Mouse (Mus musculus) embryo, embryonic 10 days (tissue): ENCODE measurements around the gene Commd2.
A peak's percentile ranks its signal among the peaks of the same experiment; 100 is the strongest.

Source experiments
- DNase-seq: peaks from one replicate; pipeline ENCODE4 v3.0.0-alpha.2; 2015; ENCODE audit warnings: low spot score

Gene Commd2

DNA sequence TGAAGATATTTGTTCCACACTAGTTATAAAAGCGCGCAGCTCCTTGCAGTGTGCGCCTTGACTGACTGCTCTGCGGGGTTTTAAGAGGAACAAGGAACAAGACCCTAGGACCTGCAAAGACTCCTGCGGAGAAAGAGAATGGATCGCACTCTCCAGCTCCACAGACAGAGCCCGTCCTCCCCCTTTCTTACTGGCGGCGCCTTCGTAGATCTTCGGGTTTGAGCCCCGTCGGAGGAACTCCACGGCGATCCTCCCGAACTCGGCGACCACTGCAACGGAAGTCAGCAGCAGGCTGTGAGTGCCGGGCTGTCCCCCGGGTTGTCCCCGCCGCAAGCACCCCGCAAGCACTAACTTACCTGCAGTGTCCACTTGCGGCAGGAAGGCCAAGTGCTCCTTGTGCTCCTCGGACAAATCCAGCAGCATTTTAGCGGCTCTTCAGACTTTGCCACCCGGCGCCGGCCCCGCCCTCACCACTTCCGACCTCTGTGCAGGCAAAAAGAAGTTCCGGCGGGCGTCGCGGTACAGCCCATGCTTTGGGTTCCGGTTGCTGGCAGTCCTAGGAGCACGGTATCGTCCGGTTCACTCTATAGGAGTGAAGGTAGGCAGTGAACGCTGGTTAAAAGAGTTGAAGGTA is at the start of gene Commd2:
Commd2 (minus strand) TSS at position 485 of the 634 bp plus-strand sequence.
- DNase-seq, result peak; percentile 92

DNA sequence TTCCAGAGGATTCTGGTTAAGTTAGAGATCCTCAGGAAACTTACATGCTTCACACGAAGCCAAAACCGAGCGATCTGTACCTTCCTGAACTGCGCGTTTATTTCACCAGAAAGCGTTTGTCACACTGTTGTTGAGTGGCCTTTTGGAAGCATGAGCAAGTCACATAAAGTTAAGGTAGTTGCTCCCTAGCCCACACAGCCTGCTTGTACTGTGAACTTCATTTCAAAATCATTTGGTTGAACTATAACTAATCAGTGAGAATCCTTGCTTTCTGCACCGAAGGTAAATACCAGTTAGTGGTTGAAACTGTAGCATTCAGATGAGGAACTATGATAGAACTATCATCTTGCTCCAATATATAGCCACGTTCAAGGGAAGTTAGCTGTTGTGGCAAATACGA is 45.3 kb upstream of the Commd2 start:
- no peak for DNase-seq

DNA sequence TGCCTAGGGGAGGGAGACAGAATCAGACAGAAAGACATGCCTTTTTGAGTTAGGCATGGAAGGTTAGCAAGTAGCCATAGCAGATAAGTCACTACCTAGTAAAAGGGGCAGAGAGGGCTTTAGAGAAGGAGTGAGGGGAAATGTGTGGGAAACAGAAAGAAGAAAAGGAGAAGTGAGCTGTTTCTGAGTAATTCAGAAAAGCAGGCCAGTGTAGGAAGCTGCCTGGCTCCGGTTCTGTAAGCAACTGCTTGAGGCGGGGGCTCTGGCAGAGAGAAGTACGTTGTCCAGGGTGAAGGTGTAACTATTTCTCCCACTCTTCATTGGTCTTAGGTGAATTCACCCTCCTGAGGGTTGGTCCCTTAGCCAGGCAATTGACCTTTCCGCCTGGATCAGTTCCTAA is 44.7 kb upstream of the Commd2 start:
- no peak for DNase-seq

DNA sequence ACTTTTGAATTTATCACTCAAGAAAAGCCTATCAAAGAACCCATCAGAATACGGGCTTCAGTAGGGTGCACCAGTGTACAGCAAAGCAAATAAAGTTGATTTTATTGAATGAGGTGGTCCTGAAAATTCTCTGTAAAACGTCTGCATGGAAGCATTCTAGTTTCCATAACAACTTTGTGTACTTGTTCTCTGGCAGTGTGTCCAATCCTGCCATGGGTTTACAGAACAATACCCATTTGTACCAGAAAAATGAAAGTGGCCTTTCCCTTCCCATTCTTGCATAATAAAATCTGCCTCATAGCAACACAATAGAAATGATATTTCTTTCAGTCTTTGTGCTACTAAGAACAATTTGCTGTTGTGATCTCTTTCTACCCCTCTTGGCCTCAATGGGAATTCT is 41.2 kb upstream of the Commd2 start, which contains the start of gene Ankub1:
Ankub1 (minus strand) TSS at position 81 of the 400 bp plus-strand sequence.
- no peak for DNase-seq

DNA sequence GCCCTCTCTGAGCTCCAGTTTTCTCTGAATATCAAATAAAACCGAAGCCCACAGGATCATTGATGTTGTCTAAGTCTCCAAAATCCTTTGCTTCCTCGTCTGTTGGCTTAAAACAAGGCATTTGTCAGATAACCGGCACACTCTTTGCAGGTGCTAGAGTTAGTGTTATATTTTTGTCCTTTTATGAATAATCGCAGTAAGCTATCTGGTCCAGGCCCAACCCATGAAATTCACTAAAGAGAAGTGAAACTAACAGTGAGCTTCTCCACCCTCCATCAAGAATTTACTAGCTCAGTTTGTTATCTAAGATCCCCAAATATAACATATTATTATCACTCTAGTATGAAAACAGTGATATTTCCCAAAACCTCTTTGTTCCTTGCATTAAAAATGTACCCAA is 40.3 kb upstream of the Commd2 start:
- no peak for DNase-seq

DNA sequence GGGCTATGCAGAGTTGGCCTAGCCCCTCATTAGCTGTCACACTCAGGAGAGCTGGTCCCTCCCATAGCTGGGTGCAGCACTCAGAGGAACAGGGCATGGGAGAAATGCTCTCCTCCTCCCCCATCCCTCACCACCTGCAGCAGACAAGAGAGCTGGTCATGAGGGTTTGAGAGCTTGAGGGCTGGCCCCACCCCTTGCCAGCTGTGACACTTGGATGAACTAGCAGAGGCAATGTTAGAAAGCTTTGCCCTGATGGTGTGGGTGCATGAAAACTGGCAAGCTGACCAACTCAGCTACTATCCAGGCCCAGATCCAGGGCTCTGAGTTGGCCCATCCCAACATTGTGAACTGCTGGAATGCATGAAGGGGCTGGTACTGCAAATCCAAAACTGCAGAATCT is 26.3 kb upstream of the Commd2 start:
- DNase-seq, result no peak

DNA sequence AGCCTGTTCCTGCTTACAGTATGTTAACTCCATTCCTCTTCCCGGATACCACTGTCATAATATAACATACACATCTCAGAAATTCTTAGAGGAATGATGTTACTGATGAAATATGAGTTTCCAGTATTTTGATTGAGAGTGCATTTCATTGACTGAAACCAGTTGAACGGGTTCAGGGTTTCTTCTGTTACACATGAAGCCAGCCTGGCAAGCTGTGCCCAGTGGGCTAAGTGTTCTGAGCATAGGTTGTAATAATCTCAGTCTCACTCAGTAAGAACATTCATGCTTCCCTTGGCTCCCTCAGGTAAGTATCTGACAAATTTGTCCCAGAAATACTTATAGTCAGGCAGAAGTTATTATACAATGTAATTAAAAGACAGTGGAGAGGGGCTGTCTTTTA is 22.6 kb upstream of the Commd2 start:
- no peak for DNase-seq

DNA sequence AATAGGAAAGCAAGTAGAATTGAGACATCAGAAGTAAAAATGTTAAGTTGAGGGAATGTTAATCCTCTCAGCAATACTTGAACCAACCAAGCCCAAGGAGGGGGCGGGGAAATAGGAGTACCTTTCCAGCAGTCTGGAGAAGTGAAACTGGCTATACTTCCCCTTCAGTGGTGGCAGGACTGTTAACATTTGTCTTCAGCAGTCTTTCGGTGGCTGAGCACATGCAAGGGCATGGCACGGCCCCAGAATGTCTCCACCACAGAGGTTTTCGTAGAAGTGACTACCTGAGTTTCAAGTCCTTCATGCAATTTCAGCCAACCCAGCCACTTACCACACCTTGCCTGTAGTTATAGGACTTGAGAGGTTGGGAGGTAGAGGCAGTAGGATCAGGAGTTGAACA is 22.1 kb upstream of the Commd2 start:
- no peak for DNase-seq

DNA sequence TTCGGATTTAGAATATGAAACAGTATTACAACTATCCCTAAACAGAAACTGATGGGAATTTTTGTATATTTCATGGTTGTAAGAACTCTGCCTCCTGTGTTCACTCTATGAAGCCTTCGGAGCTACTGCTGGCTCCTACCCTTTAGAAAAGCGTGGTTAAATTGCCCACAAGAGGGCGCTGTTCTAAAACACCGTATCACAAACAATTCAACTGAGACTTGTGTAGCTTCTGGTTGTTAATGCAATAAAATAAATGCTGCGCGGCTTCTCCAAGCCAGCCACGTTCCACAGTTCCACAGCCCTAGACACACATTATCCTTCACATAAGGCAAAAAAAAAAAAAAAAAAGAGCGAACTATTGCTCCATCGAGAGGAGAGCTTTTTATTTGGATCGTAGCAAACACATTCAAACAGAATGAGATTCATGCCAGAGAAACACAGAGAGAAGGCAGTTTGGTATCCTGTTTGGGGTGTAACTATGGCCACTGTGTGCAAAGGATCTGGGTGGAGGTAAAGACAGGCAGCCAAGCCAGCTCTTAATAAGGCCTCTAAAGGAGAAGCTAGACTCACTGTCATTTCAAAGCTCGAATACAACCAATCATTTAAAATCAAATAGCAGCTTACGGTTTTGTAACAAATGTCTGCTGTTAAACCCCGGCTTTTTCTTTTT is 15.7 kb upstream of the Commd2 start:
- peak; percentile 81 for DNase-seq

DNA sequence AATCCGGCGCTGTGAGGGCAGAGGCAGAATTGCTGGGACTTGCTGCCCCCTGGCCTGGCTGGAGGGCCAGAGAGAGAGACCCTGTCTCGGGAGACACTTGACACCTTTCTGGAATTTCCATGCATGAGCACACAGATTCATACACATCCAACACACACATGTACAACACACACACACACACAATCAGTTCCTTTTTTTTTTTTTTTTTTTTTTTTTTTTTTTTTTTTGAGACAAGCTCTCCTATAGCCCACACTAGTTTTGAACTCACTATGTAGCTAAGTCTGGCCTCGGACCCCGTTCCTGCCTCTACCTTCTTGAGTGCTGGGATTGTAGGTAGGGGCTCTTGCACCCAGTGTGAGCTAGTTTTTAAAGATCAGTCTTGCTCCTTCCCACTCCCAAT is 14.4 kb upstream of the Commd2 start:
- no peak for DNase-seq

DNA sequence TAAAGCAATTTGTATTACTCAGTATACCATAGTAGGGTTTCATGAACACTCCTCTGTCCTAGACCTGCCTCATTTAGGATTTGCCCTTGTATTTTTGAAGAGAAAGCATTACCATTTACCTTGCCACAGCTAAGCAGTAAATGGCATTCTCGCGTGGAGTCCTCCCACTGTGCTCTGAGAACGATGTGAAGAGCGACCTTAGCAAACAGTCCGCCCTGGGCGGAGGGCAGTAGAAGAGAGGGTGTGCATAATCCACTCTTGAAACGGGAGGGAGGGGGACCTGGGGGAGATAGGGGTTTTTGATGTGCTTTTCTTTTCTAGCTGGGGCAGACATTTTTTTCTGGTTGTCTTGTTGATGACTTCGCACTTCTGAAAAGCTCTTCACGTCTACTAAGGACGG is 13.2 kb upstream of the Commd2 start:
- DNase-seq, result no peak

DNA sequence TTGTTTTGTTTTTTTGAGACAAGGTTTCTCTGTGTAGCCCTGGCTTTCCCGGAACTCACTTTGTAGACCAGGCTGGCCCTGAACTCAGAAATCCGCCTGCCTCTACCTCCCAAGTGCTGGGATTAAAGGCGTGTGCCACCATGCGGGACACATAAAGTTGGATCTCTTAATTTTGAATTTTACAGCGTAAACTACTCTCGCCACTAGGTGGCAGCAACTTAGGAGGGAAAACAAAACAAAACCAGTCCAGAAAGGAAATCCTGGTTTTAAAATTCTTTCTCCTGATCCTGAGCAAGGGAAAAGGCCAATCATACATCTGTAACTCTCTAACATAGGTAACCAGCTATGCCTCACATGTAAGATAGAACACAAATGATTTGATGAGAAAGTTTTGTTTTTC is 12.2 kb upstream of the Commd2 start:
- peak; percentile 76 for DNase-seq

DNA sequence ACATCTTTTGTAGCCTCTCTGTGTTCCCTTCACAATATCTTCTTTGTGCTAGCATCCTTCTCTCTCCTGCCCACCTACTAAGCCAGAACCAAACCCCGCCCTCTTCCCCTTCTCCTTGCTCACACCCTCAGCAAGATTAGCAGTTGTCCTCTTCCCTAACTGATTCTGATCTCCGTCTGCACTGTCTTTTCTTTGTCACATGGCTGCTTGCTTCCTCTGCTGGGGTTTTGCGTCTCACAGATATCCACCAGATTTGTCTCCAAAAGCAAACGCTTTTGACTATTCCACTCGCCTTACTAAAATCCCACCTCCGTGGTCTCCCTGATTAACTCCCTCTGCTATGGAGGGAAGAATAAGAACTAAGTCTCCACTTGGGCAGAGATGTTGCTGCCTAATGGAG is 7.1 kb upstream of the Commd2 start:
- no peak for DNase-seq

DNA sequence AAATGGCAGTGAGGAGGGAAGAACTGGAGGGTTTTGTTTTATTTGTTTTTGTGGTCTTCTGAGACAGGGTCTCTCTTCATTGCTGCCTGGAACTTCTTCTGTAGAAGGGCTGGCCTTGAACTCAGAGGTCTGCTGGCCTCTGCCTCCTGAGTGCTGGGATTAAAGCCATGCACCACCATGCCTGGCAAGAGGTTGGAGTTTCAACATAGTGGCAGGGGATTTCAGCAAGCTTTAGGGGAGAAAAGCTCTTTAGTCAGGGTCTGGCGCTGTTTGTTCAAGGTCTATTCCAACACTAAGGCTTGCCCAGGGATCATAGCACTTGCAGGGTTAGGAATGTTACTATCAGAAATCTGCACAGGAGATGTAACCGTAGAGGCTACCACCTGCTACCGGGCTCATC is 2.1 kb upstream of the Commd2 start:
- DNase-seq, result no peak

DNA sequence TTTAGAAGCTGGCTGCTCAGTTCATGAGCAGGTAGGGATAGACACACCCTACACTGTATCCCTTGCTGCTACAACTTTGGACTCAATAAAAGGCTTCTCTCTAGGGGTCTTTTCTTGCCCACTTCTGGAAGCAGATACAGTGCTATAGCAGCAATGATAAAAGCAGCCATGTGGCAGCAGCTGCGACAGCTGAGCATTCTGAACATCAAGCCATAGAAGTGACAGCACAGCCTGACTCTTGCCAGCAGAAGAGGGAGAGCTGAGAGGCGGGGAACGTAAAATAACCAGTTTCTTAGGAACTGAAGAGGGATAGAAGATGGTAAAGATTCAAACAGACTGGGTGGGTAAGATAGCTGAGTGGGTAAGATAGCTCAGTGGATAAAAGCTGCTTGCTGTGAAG is 970 bp upstream of the Commd2 start:
- DNase-seq, result no peak

DNA sequence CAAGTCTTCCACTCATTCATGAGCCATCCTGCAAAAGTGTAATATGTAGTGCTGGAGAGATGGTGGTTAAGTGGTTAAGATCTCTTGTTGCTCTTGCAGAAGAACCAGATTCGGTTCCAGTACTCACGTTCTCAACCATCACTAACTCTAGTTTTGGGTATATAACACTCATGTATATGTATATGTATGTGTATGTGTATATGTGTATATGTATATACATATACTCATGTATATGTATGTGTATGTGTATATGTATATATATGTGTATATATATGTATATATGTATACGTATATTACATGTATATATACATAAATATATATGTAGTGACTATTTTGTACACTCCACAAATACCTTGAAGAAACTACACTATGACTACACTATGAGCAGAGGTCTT is 347 bp upstream of the Commd2 start:
- no peak for DNase-seq

DNA sequence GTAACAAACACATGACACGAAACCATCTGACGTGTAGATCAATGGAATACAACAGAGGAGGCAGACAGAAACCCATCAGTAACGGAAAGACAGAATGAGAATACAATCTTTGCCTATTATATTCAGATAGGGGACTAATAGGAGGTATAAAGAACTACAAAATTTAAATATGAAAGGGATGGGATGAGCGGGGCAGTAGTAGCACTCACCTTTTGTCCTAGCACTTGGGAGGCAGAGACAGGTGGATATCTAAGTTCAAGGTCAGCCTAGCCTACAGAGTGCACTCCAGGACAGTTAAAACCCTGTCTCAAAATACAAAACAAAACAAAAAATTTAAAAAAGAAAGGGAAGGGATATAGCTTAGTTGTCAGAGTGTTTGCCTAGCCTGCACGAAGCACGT is 8.3 kb downstream of the Commd2 start:
- DNase-seq, result no peak

DNA sequence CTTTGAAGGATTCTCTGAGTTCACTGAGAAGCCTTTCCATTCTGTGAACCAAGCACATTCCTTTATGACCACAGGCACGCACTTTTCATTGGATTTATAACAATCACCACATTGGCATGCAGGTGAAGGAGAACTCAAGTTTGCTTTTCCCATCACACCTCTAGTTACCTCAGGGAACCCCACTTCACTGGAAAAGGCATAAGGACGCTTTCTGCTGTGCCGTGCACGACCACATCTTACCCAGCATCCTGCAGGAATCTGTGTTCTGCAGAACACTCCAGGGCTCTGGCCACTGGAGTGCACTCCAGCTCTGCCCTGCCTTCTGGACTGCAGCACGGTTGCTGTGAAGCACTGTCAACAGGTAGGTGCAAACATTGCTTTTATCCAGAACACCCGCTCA is 13.9 kb downstream of the Commd2 start:
- DNase-seq, result no peak

DNA sequence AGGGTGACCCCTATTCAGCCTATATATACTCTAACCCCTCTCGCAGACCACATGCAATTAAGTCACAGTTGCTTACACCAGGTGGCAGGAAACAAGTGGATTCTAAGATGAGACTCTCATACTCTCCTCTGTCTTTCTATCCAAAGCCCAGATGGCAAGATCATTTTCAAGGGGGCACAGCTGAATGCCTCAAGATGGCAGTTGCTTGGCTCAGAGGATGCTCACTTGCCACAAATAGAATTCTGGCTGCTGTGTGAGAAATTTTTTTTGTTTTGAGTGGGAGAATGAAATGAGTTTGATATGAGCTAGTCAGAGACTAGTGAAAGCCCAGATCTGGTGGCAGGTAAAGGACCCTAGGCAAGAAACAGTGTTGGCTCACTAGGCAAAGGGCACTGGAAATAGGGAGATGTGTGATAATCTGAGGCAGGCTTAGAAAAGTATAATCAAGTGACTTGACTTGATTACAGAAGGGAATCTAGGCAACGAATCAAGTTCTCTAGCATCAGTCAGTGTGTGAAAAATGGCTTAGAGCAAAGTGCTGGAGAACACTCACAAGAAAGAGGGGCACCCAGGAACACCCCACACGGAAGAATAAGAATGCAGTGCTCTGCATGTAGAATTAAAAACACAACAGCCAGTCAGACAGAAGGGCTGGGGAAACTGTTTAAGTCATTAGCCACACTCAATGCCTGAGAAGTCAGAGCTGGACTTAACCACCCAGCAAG is 16.6 kb downstream of the Commd2 start:
- no peak for DNase-seq

DNA sequence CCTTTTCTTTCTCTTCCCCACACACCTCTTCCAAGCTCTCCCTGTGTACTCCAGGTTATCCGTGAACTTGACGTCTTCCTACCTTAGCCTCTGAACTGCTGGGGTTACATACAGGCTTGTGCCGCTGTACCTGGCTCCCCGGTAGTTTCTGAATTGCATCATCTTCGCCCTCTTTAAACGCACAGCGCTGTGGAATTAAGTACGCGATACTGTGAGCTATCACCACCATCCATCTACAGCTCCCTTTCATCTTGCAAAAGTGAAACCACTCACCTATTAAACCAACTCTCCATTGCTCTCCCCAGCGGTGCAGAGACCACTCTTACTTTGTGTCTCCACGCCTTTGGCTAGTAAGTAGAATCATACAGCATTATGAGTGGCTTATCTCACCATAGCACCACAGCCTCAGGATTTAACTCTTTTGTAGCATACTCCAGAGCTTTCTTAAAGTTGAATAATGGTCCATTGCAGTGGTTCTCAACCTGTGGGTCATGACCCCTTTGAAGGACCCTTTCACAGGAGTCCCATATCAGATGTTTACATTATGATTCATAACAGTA is 24.5 kb downstream of the Commd2 start:
- no peak for DNase-seq

DNA sequence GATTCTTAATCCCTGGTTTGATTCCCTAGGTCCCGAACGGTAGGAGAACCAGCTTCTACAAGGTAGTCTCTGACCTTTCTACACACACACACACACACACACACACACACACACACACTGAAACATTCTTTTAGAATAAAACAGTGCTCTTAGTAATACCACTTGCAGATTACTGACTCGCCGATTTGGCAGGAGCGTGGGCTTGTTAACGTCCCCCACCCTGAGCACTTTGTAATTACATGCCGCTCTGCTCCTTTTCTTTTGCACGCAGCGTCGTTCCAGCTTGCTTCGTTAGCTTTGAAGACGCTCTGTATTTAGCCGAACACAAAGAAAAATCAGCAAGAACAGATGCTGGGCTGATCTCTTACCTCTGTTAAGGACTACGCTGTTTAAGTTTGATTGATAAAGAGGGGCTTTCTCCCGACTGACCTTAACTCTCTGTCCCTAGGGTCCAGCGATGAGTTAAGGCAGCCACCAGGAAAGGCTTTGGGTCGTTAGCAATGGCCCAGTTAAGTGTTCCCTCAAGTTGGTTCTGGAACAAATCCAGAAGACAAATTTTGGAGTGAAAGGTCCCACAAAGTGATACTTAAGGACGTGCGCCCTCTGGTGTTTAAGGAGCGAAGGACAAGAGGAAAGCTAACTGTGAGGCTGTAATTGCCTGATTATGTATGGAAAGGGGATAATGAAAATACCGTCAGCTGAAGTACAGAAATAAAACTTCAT is 26.1 kb downstream of the Commd2 start:
- peak; percentile 96 for DNase-seq

DNA sequence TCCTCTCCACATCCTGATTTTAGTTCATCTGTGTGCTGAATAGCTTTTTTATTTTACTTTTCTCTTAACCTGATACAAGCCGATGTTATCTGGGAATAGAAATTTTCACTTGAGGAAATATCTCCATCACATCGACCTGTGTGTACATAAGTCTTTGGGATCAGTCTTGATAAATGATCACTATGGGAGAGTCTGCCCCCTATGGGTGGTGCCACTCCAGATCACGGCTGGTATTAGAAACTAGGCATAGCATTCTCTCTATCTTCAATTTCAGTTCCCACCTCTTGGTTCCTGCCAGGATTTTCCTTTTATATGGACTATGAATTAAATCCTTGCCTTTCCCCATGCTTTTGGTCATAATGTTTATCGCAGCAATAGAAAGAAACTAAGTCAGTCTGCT is 31.8 kb downstream of the Commd2 start:
- no peak for DNase-seq
